Mouse (Mus musculus): ENCODE measurements around the gene B3gat2.

The B3gat2 gene

GRCm38 (mm10) chr1:23834819-23835218, 73.3 kb downstream of the B3gat2 start:
- no peak for DNase-seq (ENCODE audit: low spot score)

- DNase-seq (ENCODE audit: low spot score): no peak
Observed at GRCm38 (mm10) chr1:23836630-23837029, 75.1 kb downstream of the B3gat2 start.

GRCm38 (mm10) chr1:23840924-23841323, 79.4 kb downstream of the B3gat2 start:
- DNase-seq (ENCODE audit: low spot score): no peak

GRCm38 (mm10) chr1:23842629-23843028, 81.1 kb downstream of the B3gat2 start:
- DNase-seq (ENCODE audit: low spot score): no peak

GRCm38 (mm10) chr1:23843790-23844189, 82.2 kb downstream of the B3gat2 start:
- DNase-seq (ENCODE audit: low spot score): no peak

GRCm38 (mm10) chr1:23845007-23845406, 83.5 kb downstream of the B3gat2 start:
- no peak for DNase-seq (ENCODE audit: low spot score)

GRCm38 (mm10) chr1:23846044-23846680, 84.6 kb downstream of the B3gat2 start:
- DNase-seq (ENCODE audit: low spot score): no peak

- DNase-seq (ENCODE audit: low spot score): no peak
Observed at GRCm38 (mm10) chr1:23855623-23856022, 94.1 kb downstream of the B3gat2 start.

GRCm38 (mm10) chr1:23860944-23861343, 99.4 kb downstream of the B3gat2 start:
- no peak for DNase-seq (ENCODE audit: low spot score)

- DNase-seq (ENCODE audit: low spot score): no peak
Observed at GRCm38 (mm10) chr1:23865566-23865965, 104.0 kb downstream of the B3gat2 start.

GRCm38 (mm10) chr1:23867350-23867862, 105.9 kb downstream of the B3gat2 start:
- DNase-seq (ENCODE audit: low spot score): no peak

GRCm38 (mm10) chr1:23872194-23872593, 110.6 kb downstream of the B3gat2 start:
- no peak for DNase-seq (ENCODE audit: low spot score)

GRCm38 (mm10) chr1:23882681-23883080, 121.1 kb downstream of the B3gat2 start:
- DNase-seq (ENCODE audit: low spot score): no peak

- DNase-seq (ENCODE audit: low spot score): no peak
Observed at GRCm38 (mm10) chr1:23884087-23884668, 122.6 kb downstream of the B3gat2 start.

GRCm38 (mm10) chr1:23884914-23885313, 123.4 kb downstream of the B3gat2 start:
- DNase-seq (ENCODE audit: low spot score): no peak

GRCm38 (mm10) chr1:23892072-23892471, 130.5 kb downstream of the B3gat2 start:
- no peak for DNase-seq (ENCODE audit: low spot score)

Data from ovary, adult 18-20 months (tissue).